Mouse (Mus musculus): ENCODE data around the gene Hs2st1.
A peak's percentile ranks its signal among the peaks of the same experiment; 100 is the strongest.

The Hs2st1 gene

GRCm38 (mm10) chr3:144398166-144398565 is 171.8 kb downstream of the Hs2st1 start:
- no peak for DNase-seq (ENCODE audit: low spot score in 2 of 2)

GRCm38 (mm10) chr3:144396478-144396877 is 173.5 kb downstream of the Hs2st1 start:
- peak in 1 of 2 experiments; percentile 58 for DNase-seq (ENCODE audit: low spot score in 2 of 2)

GRCm38 (mm10) chr3:144394454-144394943 is 175.5 kb downstream of the Hs2st1 start:
- no peak for DNase-seq (ENCODE audit: low spot score in 2 of 2)

GRCm38 (mm10) chr3:144386446-144386845 is 183.5 kb downstream of the Hs2st1 start:
- no peak for DNase-seq (ENCODE audit: low spot score in 2 of 2)

GRCm38 (mm10) chr3:144384648-144385047 is 185.3 kb downstream of the Hs2st1 start:
- DNase-seq (ENCODE audit: low spot score in 2 of 2) = no peak

GRCm38 (mm10) chr3:144381431-144381980 is 188.5 kb downstream of the Hs2st1 start:
- DNase-seq (ENCODE audit: low spot score in 2 of 2) = no peak

- DNase-seq (ENCODE audit: low spot score in 2 of 2) = peak; percentile 68 to 80
Measured at GRCm38 (mm10) chr3:144380921-144381320, 189.1 kb downstream of the Hs2st1 start.

- no peak for DNase-seq (ENCODE audit: low spot score in 2 of 2)
Measured at GRCm38 (mm10) chr3:144379801-144380200, 190.2 kb downstream of the Hs2st1 start.
